Mouse (Mus musculus): ENCODE measurements around the gene Kndc1. TPM values are rescaled to one million over a fixed set of nuclear protein-coding genes. Genes with fewer than 3 reads are reported as not detected.

Kndc1 gene
- polyA plus RNA-seq, 1 experiment from 2014 or later, result 0.06 TPM

DNA sequence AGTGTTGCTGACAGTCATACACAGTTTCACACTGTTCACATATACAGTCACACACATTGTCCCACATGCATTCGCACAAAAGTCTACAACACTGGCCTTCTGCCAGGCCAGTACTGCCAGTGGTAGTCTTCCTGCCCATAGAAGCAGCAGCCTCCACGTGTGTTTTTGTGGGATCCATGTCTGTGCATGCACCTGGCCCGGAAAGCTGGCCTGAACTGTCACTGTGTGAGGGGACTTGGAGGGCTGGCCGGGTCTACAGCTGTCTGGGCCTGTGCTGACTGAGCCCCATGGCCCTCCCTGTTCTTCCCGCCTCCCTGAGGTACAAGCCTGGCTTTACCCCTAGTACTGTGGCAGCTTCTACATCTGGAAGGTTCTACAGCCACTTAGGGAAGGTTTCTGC lies 76.5 kb downstream of the Kndc1 start:
- Histone ChIP-seq H3K36me3 (no peaks in the 10 kb centered on the region), H3K9ac (no peak overlapping the region), H3K4me1 (replicated peaks) (no peaks in the 10 kb centered on the region), H3K9me3 (replicated peaks) (peaks cover 6% of the 10 kb centered on the region; the same call in 1 of the 2 replicates), H3K4me2 (no peak overlapping the region), H3K4me3 (no peak overlapping the region), H3K27ac (ENCODE audit: poor library complexity, severe bottlenecking) (no peak overlapping the region), H3K27me3 (replicated peaks) (peaks cover 65% of the 10 kb centered on the region)
- ATAC-seq (ENCODE audit: insufficient number of reproducible peaks, low FRiP score), result no peak
- WGBS, result 72% methylated on average over 5 of the region's 5 CpGs

DNA sequence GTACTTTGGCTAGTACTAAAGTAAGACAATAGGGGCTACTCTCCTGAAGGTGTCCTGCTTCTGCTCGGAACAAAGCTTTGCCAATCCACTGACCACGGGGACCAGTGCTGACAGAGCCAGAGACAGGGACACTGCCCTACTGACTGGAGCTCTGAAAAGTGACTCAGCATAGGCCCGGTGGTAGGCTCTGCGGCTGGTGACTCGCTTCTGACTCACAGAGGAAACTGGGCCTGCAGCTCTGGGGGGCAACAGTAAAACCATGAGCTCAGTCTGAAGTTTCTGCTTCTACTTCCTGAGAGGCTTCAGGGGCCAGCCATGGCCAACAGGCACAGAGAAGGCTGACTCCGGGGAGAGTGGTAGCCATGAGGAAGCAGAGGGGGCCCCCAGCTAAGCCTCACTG lies 76.9 kb downstream of the Kndc1 start:
- Histone ChIP-seq H3K36me3 (no peaks in the 10 kb centered on the region), H3K4me1 (replicated peaks) (no peaks in the 10 kb centered on the region), H3K27ac (ENCODE audit: poor library complexity, severe bottlenecking) (no peak overlapping the region), H3K4me3 (no peak overlapping the region), H3K27me3 (replicated peaks) (peaks cover 70% of the 10 kb centered on the region), H3K9me3 (replicated peaks) (peaks cover 6% of the 10 kb centered on the region; the same call in 1 of the 2 replicates), H3K4me2 (no peak overlapping the region), H3K9ac (no peak overlapping the region)
- WGBS, result 46% methylated on average over 6 of the region's 6 CpGs
- no peak for ATAC-seq (ENCODE audit: insufficient number of reproducible peaks, low FRiP score)

DNA sequence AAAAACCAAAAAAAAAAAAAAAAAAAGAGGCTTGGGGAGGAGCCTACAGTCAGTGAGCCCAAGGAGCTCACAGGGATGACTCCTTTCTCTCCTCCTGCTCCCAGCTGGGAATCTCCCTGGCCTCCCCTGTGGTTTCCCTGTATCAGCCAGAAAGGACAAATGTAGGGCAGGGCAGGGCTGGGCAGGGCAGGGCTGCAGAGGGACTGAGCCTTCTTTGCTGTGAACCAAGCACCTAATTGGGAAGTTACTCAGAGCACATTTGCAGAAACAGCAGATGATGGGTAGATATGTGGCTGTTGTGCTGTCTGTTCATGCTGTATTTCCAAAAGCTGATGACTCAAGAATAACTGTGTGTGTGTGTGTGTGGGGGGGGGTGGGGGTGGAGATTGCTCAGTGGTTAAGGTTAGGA lies 78.4 kb downstream of the Kndc1 start:
- ATAC-seq (ENCODE audit: insufficient number of reproducible peaks, low FRiP score), result no peak
- no peak overlapping the region for H3K27ac ChIP-seq (ENCODE audit: poor library complexity, severe bottlenecking)
- no peak overlapping the region for H3K4me3 ChIP-seq
- H3K4me1 ChIP-seq (replicated peaks), result no peaks in the 10 kb centered on the region
- peaks cover 73% of the 10 kb centered on the region for H3K27me3 ChIP-seq (replicated peaks)
- no peaks in the 10 kb centered on the region for H3K36me3 ChIP-seq
- H3K9me3 ChIP-seq (replicated peaks), result peaks cover 6% of the 10 kb centered on the region; the same call in 1 of the 2 replicates
- H3K9ac ChIP-seq, result no peak overlapping the region
- no peak overlapping the region for H3K4me2 ChIP-seq

DNA sequence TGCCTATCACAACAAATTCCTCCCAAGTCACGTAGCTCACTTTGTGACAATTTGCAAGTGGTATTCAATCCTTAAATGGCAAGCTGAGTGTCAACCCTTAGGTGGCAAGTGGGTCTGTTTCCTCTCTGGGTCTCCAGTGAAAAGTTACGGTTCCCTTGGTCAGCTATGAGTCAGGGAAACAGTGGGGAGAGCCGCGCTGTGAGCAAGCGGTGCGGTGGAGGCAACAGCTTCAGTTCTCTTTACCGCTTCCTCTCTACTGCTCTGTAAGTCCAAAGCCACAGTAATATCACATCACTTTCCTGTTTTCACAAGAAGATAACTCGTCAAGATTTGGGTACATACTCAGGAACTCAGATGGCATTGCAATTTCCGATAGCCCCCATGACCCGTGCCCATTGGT lies 79.8 kb downstream of the Kndc1 start:
- no peak for ATAC-seq (ENCODE audit: insufficient number of reproducible peaks, low FRiP score)
- H3K9me3 ChIP-seq (replicated peaks), result peaks cover 6% of the 10 kb centered on the region; the same call in 1 of the 2 replicates
- peaks cover 71% of the 10 kb centered on the region for H3K27me3 ChIP-seq (replicated peaks)
- 74% methylated on average over 10 of the region's 10 CpGs for WGBS
- peaks cover 5% of the 10 kb centered on the region; the same call in 1 of the 2 replicates for H3K4me1 ChIP-seq (replicated peaks)
- H3K36me3 ChIP-seq, result no peaks in the 10 kb centered on the region
- no peak overlapping the region for H3K4me3 ChIP-seq
- no peak overlapping the region for H3K9ac ChIP-seq
- no peak overlapping the region for H3K4me2 ChIP-seq
- H3K27ac ChIP-seq (ENCODE audit: poor library complexity, severe bottlenecking), result no peak overlapping the region

DNA sequence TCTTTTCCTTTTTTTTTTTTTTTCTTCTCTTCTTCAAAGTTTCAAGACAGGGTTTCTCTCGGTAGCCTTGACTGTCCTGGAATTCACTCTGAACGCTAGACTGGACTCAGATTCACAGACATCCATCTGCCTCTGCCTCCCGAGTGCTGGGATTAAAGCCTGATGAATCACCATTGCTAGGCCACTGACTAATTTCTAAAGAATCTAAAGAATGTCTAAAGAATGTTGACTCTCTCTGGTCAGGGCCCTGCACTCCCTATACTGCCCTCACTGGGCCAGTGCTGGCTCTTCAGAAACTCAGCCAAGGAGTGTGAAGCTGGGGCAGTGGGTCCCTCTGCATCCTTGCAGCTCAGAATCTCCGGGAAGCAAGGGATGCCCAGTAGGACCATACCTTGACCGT lies 81.0 kb downstream of the Kndc1 start:
- WGBS, result 50% methylated on average over 5 of the region's 5 CpGs
- no peak overlapping the region for H3K9ac ChIP-seq

DNA sequence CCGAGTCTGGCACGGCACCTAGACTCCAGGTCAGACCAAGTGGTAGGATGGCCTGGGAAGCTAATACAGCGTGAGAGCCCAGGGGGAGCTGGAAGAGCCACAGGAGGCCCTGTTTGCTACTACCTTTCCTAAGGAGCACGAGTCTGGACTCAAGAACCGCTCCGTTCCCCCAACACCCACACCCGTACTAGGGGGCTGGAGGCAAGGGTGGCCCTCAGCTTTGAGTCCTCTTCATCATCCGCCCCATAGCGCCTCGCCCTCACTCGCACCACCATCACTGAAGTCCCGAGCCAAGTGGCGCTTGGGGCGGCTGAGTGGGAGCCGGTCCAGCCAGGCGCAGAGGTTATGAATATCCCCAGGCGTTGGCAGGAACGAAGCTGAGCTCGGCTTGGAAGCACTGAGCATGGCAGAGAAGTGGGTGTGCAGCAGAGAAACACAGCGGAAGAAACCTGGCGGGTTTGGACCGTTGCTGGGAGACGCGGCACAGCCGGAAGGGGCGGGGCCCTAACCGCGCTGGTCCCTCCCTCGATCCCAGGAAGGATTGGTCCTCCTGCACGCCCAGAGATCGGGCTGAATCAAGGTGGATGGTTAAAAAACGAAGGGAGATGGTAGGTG lies 83.9 kb downstream of the Kndc1 start, which contains the start of gene 6430531B16Rik:
TSS of gene 6430531B16Rik (minus strand) at position 478 of the 615 bp plus-strand sequence.
- 4% methylated on average over 32 of the region's 32 CpGs for WGBS

More for the DNA sequence above, 81.0 kb downstream of the Kndc1 start:
- no peaks in the 10 kb centered on the region for H3K36me3 ChIP-seq
- peaks cover 74% of the 10 kb centered on the region for H3K27me3 ChIP-seq (replicated peaks)
- peaks cover 5% of the 10 kb centered on the region; the same call in 1 of the 2 replicates for H3K4me1 ChIP-seq (replicated peaks)
- no peak overlapping the region for H3K4me2 ChIP-seq
- no peak for ATAC-seq (ENCODE audit: insufficient number of reproducible peaks, low FRiP score)
- peaks cover 6% of the 10 kb centered on the region; the same call in 1 of the 2 replicates for H3K9me3 ChIP-seq (replicated peaks)
- H3K4me3 ChIP-seq, result no peak overlapping the region
- H3K27ac ChIP-seq (ENCODE audit: poor library complexity, severe bottlenecking), result no peak overlapping the region

DNA sequence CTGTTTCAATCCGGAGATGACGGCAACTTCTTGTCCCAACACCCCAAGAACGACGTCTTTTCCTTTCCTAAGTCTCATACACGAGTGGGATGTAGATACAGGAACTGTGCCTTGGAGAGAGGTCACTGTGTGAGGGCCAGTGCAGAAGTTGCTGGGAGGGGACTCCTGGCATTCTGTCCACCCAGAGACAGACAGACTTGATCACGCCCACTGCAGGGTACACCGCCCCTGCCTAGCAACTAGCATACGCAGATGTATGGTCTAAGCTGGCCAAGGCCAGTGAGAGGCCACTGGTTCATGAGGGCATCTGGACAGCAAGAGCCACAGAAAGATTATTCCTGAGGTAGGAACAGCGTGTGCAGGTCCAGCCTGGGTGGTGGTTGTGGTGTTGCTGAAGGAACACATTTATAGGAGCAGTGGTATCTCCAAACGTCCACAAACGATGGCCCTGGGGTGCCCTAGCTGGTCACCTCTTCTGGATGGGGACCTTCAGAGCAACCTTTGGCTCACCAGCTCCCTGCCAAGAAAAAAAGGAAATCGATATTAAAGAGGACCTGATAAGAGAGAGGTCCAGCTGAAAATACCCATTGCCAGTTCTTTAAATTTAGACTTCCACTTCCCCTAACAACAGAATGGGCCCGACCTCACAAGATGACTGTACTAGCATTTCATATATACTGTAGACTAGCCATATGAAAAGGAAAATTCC lies 84.7 kb downstream of the Kndc1 start:
- H3K4me2 ChIP-seq, result peak overlapping the region; percentile 89
- peaks cover 8% of the 10 kb centered on the region; the same call in 1 of the 2 replicates for H3K4me1 ChIP-seq (replicated peaks)
- peaks cover 6% of the 10 kb centered on the region; the same call in 1 of the 2 replicates for H3K9me3 ChIP-seq (replicated peaks)
- H3K27me3 ChIP-seq (replicated peaks), result peaks cover 69% of the 10 kb centered on the region
- H3K27ac ChIP-seq (ENCODE audit: poor library complexity, severe bottlenecking), result no peak overlapping the region
- no peaks in the 10 kb centered on the region for H3K36me3 ChIP-seq
- H3K9ac ChIP-seq, result no peak overlapping the region
- peak; percentile 30 for ATAC-seq (ENCODE audit: insufficient number of reproducible peaks, low FRiP score)
- H3K4me3 ChIP-seq, result peak overlapping the region; percentile 57
- WGBS, result 41% methylated on average over 13 of the region's 13 CpGs

More for the DNA sequence above, 83.9 kb downstream of the Kndc1 start, which contains the start of gene 6430531B16Rik:
- ATAC-seq (ENCODE audit: insufficient number of reproducible peaks, low FRiP score), result peak; percentile 75
- peak within 1 kb of the TSS; percentile 30; the same call in 1 of the 2 replicates for H3K9ac ChIP-seq
- no peaks in the 10 kb centered on the region for H3K36me3 ChIP-seq
- H3K27me3 ChIP-seq (replicated peaks), result peaks cover 67% of the 10 kb centered on the region
- peaks cover 8% of the 10 kb centered on the region; the same call in 1 of the 2 replicates for H3K4me1 ChIP-seq (replicated peaks)
- H3K4me3 ChIP-seq, result peak within 1 kb of the TSS; percentile 57
- peaks cover 6% of the 10 kb centered on the region; the same call in 1 of the 2 replicates for H3K9me3 ChIP-seq (replicated peaks)
- no peak within 1 kb of the TSS for H3K27ac ChIP-seq (ENCODE audit: poor library complexity, severe bottlenecking)
- H3K4me2 ChIP-seq, result peak within 1 kb of the TSS; percentile 89

DNA sequence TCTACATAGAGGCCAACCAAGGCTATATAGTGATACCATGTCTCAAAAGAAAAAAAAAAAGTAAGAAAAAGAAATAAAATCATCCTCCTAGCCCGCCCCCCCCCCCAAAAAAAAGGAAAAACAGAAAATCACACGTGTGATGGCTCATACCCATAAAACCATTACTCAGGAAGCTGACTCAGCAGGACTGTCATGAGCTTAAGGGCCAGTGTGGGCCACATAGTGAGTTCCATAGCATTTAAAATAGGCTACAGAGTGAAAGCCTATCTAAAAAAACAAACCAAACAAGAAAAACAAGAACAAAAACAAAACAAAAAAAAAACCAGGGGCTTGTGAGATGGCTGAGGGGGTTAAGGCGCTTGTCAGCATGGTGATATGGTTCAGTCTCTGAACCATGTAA lies 86.3 kb downstream of the Kndc1 start:
- H3K36me3 ChIP-seq, result no peaks in the 10 kb centered on the region
- H3K27ac ChIP-seq (ENCODE audit: poor library complexity, severe bottlenecking), result no peak overlapping the region
- ATAC-seq (ENCODE audit: insufficient number of reproducible peaks, low FRiP score), result no peak
- peaks cover 76% of the 10 kb centered on the region for H3K27me3 ChIP-seq (replicated peaks)
- no peaks in the 10 kb centered on the region for H3K9me3 ChIP-seq (replicated peaks)
- H3K4me1 ChIP-seq (replicated peaks), result peaks cover 8% of the 10 kb centered on the region; the same call in 1 of the 2 replicates
- no peak overlapping the region for H3K4me2 ChIP-seq
- WGBS, result 46% methylated on average over 3 of the region's 3 CpGs
- H3K4me3 ChIP-seq, result no peak overlapping the region
- no peak overlapping the region for H3K9ac ChIP-seq

DNA sequence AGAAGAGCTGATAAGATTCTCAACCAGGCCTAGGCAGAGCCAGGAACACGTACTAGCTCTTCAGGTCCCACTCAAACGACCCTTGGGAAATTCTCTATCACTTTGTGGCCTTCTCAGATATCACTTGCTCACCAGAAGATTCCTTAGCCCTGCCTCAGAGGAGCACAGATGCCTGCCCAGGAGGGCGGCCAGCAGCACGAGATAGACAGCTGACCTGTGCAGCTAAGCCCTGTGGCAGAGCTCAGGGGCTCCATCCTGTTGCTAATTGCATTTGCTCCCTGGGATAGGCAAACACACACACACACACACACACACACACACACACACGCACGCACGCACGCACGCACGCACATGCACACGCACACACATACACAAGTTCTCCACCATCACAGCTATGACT lies 87.6 kb downstream of the Kndc1 start:
- no peak overlapping the region for H3K9ac ChIP-seq
- H3K27me3 ChIP-seq (replicated peaks), result peaks cover 76% of the 10 kb centered on the region
- 0 out of 2 replicates have a peak, but pooled peaks cover 2% of the 10 kb centered on the region for H3K36me3 ChIP-seq
- ATAC-seq (ENCODE audit: insufficient number of reproducible peaks, low FRiP score), result no peak
- H3K4me1 ChIP-seq (replicated peaks), result peaks cover 8% of the 10 kb centered on the region; the same call in 1 of the 2 replicates
- WGBS, result 69% methylated on average over 11 of the region's 11 CpGs
- no peak overlapping the region for H3K4me2 ChIP-seq
- H3K27ac ChIP-seq (ENCODE audit: poor library complexity, severe bottlenecking), result no peak overlapping the region
- H3K4me3 ChIP-seq, result no peak overlapping the region
- H3K9me3 ChIP-seq (replicated peaks), result no peaks in the 10 kb centered on the region

DNA sequence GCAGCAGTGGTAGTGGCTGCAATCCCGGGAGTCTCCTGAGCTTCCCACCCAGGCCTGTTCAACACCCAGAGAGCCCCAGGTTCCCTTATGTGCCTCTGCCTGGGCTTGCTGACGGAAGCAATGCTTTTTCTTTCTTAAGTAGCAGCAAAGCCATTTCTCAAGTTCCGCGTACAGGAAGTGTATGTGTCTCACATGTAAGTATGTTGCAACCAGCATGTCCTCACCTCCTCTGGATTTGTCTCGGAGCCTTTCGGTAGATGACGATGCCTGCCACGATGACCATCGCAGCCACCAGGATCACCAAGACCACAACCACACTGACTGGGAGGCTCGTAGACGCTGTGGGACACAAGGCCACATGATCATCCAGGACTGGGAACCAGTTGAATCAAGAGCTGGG lies 90.0 kb downstream of the Kndc1 start:
- H3K4me2 ChIP-seq, result no peak overlapping the region
- H3K9me3 ChIP-seq (replicated peaks), result no peaks in the 10 kb centered on the region
- H3K36me3 ChIP-seq, result 0 out of 2 replicates have a peak, but pooled peaks cover 2% of the 10 kb centered on the region
- 0 out of 2 replicates have a peak, but pooled peaks cover 3% of the 10 kb centered on the region for H3K4me1 ChIP-seq (replicated peaks)
- H3K4me3 ChIP-seq, result no peak overlapping the region
- no peak for ATAC-seq (ENCODE audit: insufficient number of reproducible peaks, low FRiP score)
- no peak overlapping the region for H3K9ac ChIP-seq
- peaks cover 82% of the 10 kb centered on the region for H3K27me3 ChIP-seq (replicated peaks)
- 82% methylated on average over 11 of the region's 11 CpGs for WGBS
- H3K27ac ChIP-seq (ENCODE audit: poor library complexity, severe bottlenecking), result no peak overlapping the region

DNA sequence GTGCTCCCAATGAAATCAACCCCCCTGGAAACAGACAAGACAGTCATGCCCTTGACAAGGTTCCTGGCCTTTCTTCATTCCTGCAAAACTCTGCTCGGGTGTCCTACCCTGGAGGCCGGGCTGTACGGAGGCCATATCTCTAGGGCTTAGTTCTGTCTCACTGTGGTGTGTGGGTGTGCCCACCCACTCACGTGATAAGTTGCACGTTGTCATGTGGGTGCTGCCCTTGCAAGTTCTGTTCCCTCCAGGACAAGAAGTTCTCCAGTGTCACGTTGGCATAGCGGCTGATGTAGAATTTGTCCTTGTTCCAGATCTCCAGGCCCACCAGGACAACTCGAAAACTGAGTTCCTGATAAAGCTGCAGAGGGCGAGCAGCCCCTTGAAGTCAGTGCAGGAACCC lies 93.8 kb downstream of the Kndc1 start:
- Histone ChIP-seq H3K27ac (ENCODE audit: poor library complexity, severe bottlenecking) (no peak overlapping the region), H3K27me3 (replicated peaks) (peaks cover 87% of the 10 kb centered on the region), H3K36me3 (0 out of 2 replicates have a peak, but pooled peaks cover 2% of the 10 kb centered on the region), H3K9me3 (replicated peaks) (no peaks in the 10 kb centered on the region), H3K4me3 (no peak overlapping the region), H3K9ac (no peak overlapping the region), H3K4me2 (no peak overlapping the region), H3K4me1 (replicated peaks) (no peaks in the 10 kb centered on the region)
- ATAC-seq (ENCODE audit: insufficient number of reproducible peaks, low FRiP score), result no peak
- WGBS, result 75% methylated on average over 9 of the region's 9 CpGs
